Mouse (Mus musculus): Measurements from ENCODE around the gene Rras2. TPM values are rescaled to one million over a fixed set of nuclear protein-coding genes. Genes with fewer than 3 reads are reported as not detected.

The Rras2 gene
- total RNA-seq, 1 experiment = 44.0 TPM

DNA sequence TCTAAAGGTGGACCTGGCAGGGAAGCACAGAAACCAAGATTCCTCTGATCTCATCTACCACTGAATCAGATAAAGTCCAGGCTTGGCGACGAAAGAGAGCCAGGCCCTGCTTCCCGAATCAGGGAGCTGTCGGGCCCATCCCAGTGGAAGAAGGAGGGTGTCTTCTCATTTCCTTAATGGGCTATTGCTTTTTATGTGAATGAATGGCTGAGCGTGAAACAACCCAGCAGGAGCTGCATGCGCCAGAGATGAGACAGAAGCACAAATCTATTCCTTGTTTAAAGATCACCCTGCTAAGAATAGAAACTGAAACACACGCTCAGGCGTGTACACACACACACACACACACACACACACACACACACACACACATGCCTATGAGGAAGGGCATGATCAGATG is 14.7 kb upstream of the Rras2 start:
- Histone ChIP-seq H3K36me3 (ENCODE audit: control insufficient read depth, insufficient read depth, low read length, poor library complexity, severe bottlenecking) (no peaks in the 10 kb centered on the region), H3K9me3 (ENCODE audit: control insufficient read depth, insufficient read depth, low read depth, low read length) (no peaks in the 10 kb centered on the region), H3K4me3 (ENCODE audit: insufficient read depth in 1 of 2, low read depth in 1 of 2, low read length in 2 of 2, poor library complexity in 1 of 2, severe bottlenecking in 1 of 2) (no peak overlapping the region), H3K9ac (ENCODE audit: insufficient read depth, low read depth, low read length, poor library complexity, severe bottlenecking) (no peak overlapping the region; the same call in 1 of the 2 replicates), H3K4me1 (ENCODE audit: control insufficient read depth in 2 of 2, insufficient read depth in 2 of 2, low read length in 2 of 2, poor library complexity in 1 of 2) (peaks cover 3 to 5% of the 10 kb centered on the region in 2 experiments; a peak in 3 of 4 replicates), H3K27ac (ENCODE audit: insufficient read depth, low read depth, low read length, poor library complexity, severe bottlenecking) (no peak overlapping the region)
- in situ Hi-C loops (cut with MboI; ENCODE audit: low sequenced_read_pairs in 2 of 2, unreplicated experiment in 2 of 2) = no loop called here
- no peak for DNase-seq (ENCODE audit: low read depth, low spot score)
- TF ChIP-seq ZC3H11A (IDR thresholded peaks at IDR 0.05; ENCODE audit: borderline replicate concordance, low read depth, low read length) = no peak
- no peak for TF ChIP-seq MAFK (IDR thresholded peaks at IDR 0.05; ENCODE audit: insufficient read depth, low read depth, low read length)
- no peak for TF ChIP-seq HCFC1 (IDR thresholded peaks at IDR 0.05; ENCODE audit: borderline replicate concordance, insufficient read depth, low read length)
- TF ChIP-seq ZNF384 (IDR thresholded peaks at IDR 0.05; ENCODE audit: low read depth, low read length) = no peak
- no peak for TF ChIP-seq CHD2 (IDR thresholded peaks at IDR 0.05; ENCODE audit: low read depth, low read length)

DNA sequence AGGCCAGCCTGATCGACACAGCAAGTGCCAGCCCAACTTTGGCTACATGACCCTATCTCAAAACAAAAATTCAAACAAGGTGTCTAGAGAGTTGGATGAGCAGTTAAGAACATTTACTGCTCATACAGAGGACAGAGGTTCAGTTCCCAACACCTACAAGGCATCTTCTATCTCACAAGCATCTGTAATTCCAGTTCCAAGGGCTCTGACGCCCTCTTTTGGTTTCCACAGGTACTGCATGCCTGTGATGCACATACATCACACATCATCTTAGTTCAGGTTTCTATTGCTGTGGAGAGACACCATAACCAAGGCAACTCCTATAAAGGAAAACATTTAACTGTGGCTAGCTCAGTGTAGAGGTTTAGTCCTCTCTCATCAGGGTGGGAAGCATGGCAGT is 11.7 kb upstream of the Rras2 start:
- H3K27ac ChIP-seq (ENCODE audit: insufficient read depth, low read depth, low read length, poor library complexity, severe bottlenecking) = no peak overlapping the region
- no peaks in the 10 kb centered on the region for H3K9me3 ChIP-seq (ENCODE audit: control insufficient read depth, insufficient read depth, low read depth, low read length)
- H3K4me3 ChIP-seq (ENCODE audit: insufficient read depth in 1 of 2, low read depth in 1 of 2, low read length in 2 of 2, poor library complexity in 1 of 2, severe bottlenecking in 1 of 2) = no peak overlapping the region
- no peak overlapping the region for H3K9ac ChIP-seq (ENCODE audit: insufficient read depth, low read depth, low read length, poor library complexity, severe bottlenecking)
- peak; percentile 31 for DNase-seq (ENCODE audit: low read depth, low spot score)
- in situ Hi-C loops (cut with MboI; ENCODE audit: low sequenced_read_pairs in 2 of 2, unreplicated experiment in 2 of 2) = no loop called here
- no peaks in the 10 kb centered on the region for H3K36me3 ChIP-seq (ENCODE audit: control insufficient read depth, insufficient read depth, low read length, poor library complexity, severe bottlenecking)
- peak; percentile 40; the same call in 1 of the 2 replicates for TF ChIP-seq ZC3H11A (IDR thresholded peaks at IDR 0.05; ENCODE audit: borderline replicate concordance, low read depth, low read length)
- TF ChIP-seq ZNF384 (IDR thresholded peaks at IDR 0.05; ENCODE audit: low read depth, low read length) = no peak
- TF ChIP-seq MAFK (IDR thresholded peaks at IDR 0.05; ENCODE audit: insufficient read depth, low read depth, low read length) = no peak
- TF ChIP-seq HCFC1 (IDR thresholded peaks at IDR 0.05; ENCODE audit: borderline replicate concordance, insufficient read depth, low read length) = no peak
- H3K4me1 ChIP-seq (ENCODE audit: control insufficient read depth in 2 of 2, insufficient read depth in 2 of 2, low read length in 2 of 2, poor library complexity in 1 of 2) = peaks cover 3% of the 10 kb centered on the region in 2 experiments; a peak in 3 of 4 replicates

DNA sequence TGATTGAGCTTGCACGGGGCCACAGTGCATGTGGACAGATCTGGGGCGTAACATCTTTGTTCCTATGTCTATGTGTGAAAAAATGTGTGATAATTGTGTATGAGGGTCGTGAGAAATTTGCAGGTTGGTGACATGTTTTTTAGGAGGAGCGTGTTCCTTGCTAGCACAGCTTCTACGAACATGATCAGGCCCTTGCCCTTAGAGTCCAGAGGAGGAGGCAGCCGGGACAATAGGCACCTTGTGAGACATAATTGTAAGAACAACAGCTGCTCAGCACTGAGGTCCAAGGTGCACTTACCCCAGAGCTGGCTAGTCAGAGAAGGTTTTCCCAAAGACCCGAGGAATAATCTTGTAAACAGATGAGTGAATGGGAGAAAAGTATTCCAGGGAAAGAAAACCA is 599 bp upstream of the Rras2 start:
- Histone ChIP-seq H3K4me1 (ENCODE audit: control insufficient read depth in 2 of 2, insufficient read depth in 2 of 2, low read length in 2 of 2, poor library complexity in 1 of 2) (peaks cover 0 to 3% of the 10 kb centered on the region in 2 experiments; a peak in 1 of 4 replicates), H3K36me3 (ENCODE audit: control insufficient read depth, insufficient read depth, low read length, poor library complexity, severe bottlenecking) (no peaks in the 10 kb centered on the region), H3K9me3 (ENCODE audit: control insufficient read depth, insufficient read depth, low read depth, low read length) (no peaks in the 10 kb centered on the region), H3K9ac (ENCODE audit: insufficient read depth, low read depth, low read length, poor library complexity, severe bottlenecking) (no peak overlapping the region), H3K4me3 (ENCODE audit: insufficient read depth in 1 of 2, low read depth in 1 of 2, low read length in 2 of 2, poor library complexity in 1 of 2, severe bottlenecking in 1 of 2) (no peak overlapping the region), H3K27ac (ENCODE audit: insufficient read depth, low read depth, low read length, poor library complexity, severe bottlenecking) (no peak overlapping the region)
- TF ChIP-seq CHD2 (IDR thresholded peaks at IDR 0.05; ENCODE audit: low read depth, low read length) = no peak
- no peak for TF ChIP-seq ZNF384 (IDR thresholded peaks at IDR 0.05; ENCODE audit: low read depth, low read length)
- in situ Hi-C loops (cut with MboI; ENCODE audit: low sequenced_read_pairs in 2 of 2, unreplicated experiment in 2 of 2) = no loop called here
- DNase-seq (ENCODE audit: low read depth, low spot score) = no peak

DNA sequence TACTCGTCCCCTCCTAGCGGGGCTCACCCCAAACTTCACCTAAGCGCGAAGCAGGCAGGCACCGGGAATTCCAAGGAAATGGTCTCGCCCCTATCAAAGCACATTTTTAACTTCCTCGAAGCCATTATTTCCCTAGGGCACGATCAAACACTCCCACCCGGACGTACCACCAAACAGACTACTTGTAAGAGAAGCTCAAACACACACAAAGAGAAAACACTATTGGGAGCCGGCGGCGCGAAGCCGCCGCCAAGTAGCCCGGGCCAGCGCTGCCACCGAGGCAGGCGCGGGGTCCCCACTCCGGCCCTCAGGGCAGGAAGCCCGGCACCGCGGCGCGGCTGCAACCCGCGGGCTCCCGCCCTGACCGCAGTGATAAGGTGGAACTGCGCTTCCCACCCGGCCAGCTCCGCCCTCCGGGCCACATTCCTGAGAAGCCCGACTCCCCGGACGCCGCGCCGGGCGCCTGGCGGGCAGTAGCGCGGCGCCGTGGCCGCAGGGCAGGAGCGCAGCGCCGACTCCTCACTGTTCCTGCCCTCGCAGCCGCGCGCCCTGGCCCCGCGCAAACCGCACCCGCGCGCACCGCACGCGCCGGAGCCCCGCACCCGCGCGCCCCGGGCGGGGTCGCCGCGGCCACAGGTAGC is 750 bp downstream of the Rras2 start:
- in situ Hi-C loops (cut with MboI; ENCODE audit: low sequenced_read_pairs in 2 of 2, unreplicated experiment in 2 of 2) = no loop called here
- Histone ChIP-seq H3K36me3 (ENCODE audit: control insufficient read depth, insufficient read depth, low read length, poor library complexity, severe bottlenecking) (no peaks in the 10 kb centered on the region), H3K4me3 (ENCODE audit: insufficient read depth in 1 of 2, low read depth in 1 of 2, low read length in 2 of 2, poor library complexity in 1 of 2, severe bottlenecking in 1 of 2) (peak overlapping the region; percentile 89 to 90)

More for the DNA sequence above, 750 bp downstream of the Rras2 start:
- Histone ChIP-seq H3K27ac (ENCODE audit: insufficient read depth, low read depth, low read length, poor library complexity, severe bottlenecking) (no peak overlapping the region; the same call in 1 of the 2 replicates), H3K9ac (ENCODE audit: insufficient read depth, low read depth, low read length, poor library complexity, severe bottlenecking) (peak overlapping the region; percentile 87), H3K4me1 (ENCODE audit: control insufficient read depth in 2 of 2, insufficient read depth in 2 of 2, low read length in 2 of 2, poor library complexity in 1 of 2) (peaks cover 0 to 3% of the 10 kb centered on the region in 2 experiments; a peak in 1 of 4 replicates), H3K9me3 (ENCODE audit: control insufficient read depth, insufficient read depth, low read depth, low read length) (no peaks in the 10 kb centered on the region)
- TF ChIP-seq CHD2 (IDR thresholded peaks at IDR 0.05; ENCODE audit: low read depth, low read length) (no peak), HCFC1 (IDR thresholded peaks at IDR 0.05; ENCODE audit: borderline replicate concordance, insufficient read depth, low read length) (no peak), ZNF384 (IDR thresholded peaks at IDR 0.05; ENCODE audit: low read depth, low read length) (no peak), ZC3H11A (IDR thresholded peaks at IDR 0.05; ENCODE audit: borderline replicate concordance, low read depth, low read length) (no peak), MAFK (IDR thresholded peaks at IDR 0.05; ENCODE audit: insufficient read depth, low read depth, low read length) (no peak)
- peak; percentile 52 for DNase-seq (ENCODE audit: low read depth, low spot score)
